Mouse (Mus musculus) A20 (cell line): Measurements from ENCODE around the gene Pde4b.

ENCODE experiments used
- DNase-seq: peaks from one replicate; pipeline ENCODE4 v3.0.0-alpha.2; 2011; ENCODE audit warnings: low read depth, low spot score

The Pde4b gene

GRCm38 (mm10) chr4:102287172-102287571 is 199.8 kb downstream of the Pde4b start:
- no peak for DNase-seq

GRCm38 (mm10) chr4:102290052-102290734 is 202.8 kb downstream of the Pde4b start:
- peak; percentile 37 for DNase-seq

- no peak for DNase-seq
Observed at GRCm38 (mm10) chr4:102297558-102297957, 210.2 kb downstream of the Pde4b start.

- no peak for DNase-seq
Observed at GRCm38 (mm10) chr4:102302568-102302967, 215.2 kb downstream of the Pde4b start.

- no peak for DNase-seq
Observed at GRCm38 (mm10) chr4:102307661-102308297, 220.4 kb downstream of the Pde4b start.

GRCm38 (mm10) chr4:102310630-102311029 is 223.3 kb downstream of the Pde4b start:
- no peak for DNase-seq

- no peak for DNase-seq
Observed at GRCm38 (mm10) chr4:102316011-102316410, 228.7 kb downstream of the Pde4b start.

- no peak for DNase-seq
Observed at GRCm38 (mm10) chr4:102316699-102317285, 229.4 kb downstream of the Pde4b start.

- no peak for DNase-seq
Observed at GRCm38 (mm10) chr4:102318596-102318995, 231.3 kb downstream of the Pde4b start.

GRCm38 (mm10) chr4:102321340-102321739 is 234.0 kb downstream of the Pde4b start:
- no peak for DNase-seq

GRCm38 (mm10) chr4:102332386-102332785 is 245.0 kb downstream of the Pde4b start:
- no peak for DNase-seq

GRCm38 (mm10) chr4:102332885-102333284 is 245.5 kb downstream of the Pde4b start:
- DNase-seq, result no peak

- DNase-seq, result no peak
Observed at GRCm38 (mm10) chr4:102346911-102347492, 259.7 kb downstream of the Pde4b start.

GRCm38 (mm10) chr4:102351476-102352475 is 264.4 kb downstream of the Pde4b start:
- DNase-seq, result no peak

GRCm38 (mm10) chr4:102353641-102354403 is 266.5 kb downstream of the Pde4b start:
- no peak for DNase-seq

GRCm38 (mm10) chr4:102368105-102368735 is 280.9 kb downstream of the Pde4b start:
- no peak for DNase-seq

GRCm38 (mm10) chr4:102374614-102375013 is 287.3 kb downstream of the Pde4b start:
- no peak for DNase-seq

- no peak for DNase-seq
Observed at GRCm38 (mm10) chr4:102382763-102383505, 295.6 kb downstream of the Pde4b start.

- DNase-seq, result peak; percentile 55
Observed at GRCm38 (mm10) chr4:102393605-102394004, 306.3 kb downstream of the Pde4b start.
